Mouse (Mus musculus) erythroblast, embryonic 14.5 days (primary cell): ENCODE data around the gene Ptchd4.

Experiments used
- GATA1 ChIP-seq: IDR thresholded peaks from 2 replicates; pipeline ENCODE4 v1.6.1; 2012; ENCODE audit warnings: low read length, inconsistent platforms, mixed read lengths
- TAL1 ChIP-seq: IDR thresholded peaks from 3 replicates; pipeline ENCODE4 v1.6.1; 2012; ENCODE audit warnings: low read length, inconsistent platforms, mixed read lengths

DNA sequence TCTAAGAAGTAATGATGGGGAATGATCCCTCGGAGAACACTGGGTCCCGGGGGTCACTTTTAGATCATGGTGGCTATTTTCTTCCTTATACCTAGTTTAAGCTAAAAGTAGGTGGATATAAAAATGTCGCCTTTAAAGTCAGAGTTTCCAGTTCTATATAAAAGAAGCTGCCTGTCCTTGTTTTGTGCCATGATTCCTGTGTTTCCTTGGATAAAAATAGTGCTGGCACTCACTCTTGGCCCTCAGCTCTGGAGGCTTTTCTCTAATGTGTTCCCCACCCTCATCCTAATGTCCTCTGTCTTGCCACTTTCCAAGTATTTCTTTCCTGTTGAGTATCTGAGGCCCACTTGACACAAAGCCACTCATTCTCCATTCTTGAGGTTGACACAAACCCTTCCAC lies 79.6 kb downstream of the Ptchd4 start:
- TF ChIP-seq GATA1 (no peak), TAL1 (no peak)
